Comparison of ENCODE assay signal across 9 mouse cellular contexts in genomic region chr7:3304298-3304697, GRCm38 (mm10). TPM values are rescaled to one million over a fixed set of nuclear protein-coding genes. Genes with fewer than 3 reads are reported as not detected.
DNase-seq lines count a peak whose midpoint lies in the region; ATAC-seq and TF ChIP-seq lines count a peak whose summit lies in the region.
"Had no signal": no experiment of that assay in that cellular context is flagged by ENCODE, and none has a peak within 500 bp of the region (broad histone marks: within the 10 kb centered on the region; RNA-seq: fewer than 3 reads in every experiment).

No protein-coding gene starts in this region.

- no peak for TF ChIP-seq CTCF in cerebellum, adult 2 months (IDR thresholded peaks at IDR 0.05; ENCODE audit: borderline replicate concordance, insufficient read depth, low read depth, low read length)

- H3K36me3 ChIP-seq in kidney, embryonic 14.5 days (ENCODE audit: control insufficient read depth, insufficient read depth, low read length): no peaks in the 10 kb centered on the region
- 0 out of 2 replicates have a peak, but pooled peaks cover 5% of the 10 kb centered on the region for H3K36me3 ChIP-seq in hindbrain, embryonic 12.5 days
- H3K36me3 ChIP-seq in midbrain, embryonic 14.5 days (ENCODE audit: control insufficient read depth, insufficient read depth, low read length): no peaks in the 10 kb centered on the region

- no peak overlapping the region for H3K4me3 ChIP-seq in kidney, embryonic 14.5 days (ENCODE audit: low read length)
- peak overlapping the region; percentile 38 for H3K4me3 ChIP-seq in cerebellum, adult 2 months (replicated peaks; ENCODE audit: insufficient read depth, low read depth, low read length)
- peak overlapping the region; percentile 40 for H3K4me3 ChIP-seq in hindbrain, embryonic 12.5 days
- H3K4me3 ChIP-seq in midbrain, embryonic 14.5 days (replicated peaks; ENCODE audit: low read depth, low read length): peak overlapping the region; percentile 40

- H3K4me1 ChIP-seq in kidney, embryonic 14.5 days (ENCODE audit: control insufficient read depth, insufficient read depth, low read length): peaks cover 9% of the 10 kb centered on the region; the same call in 1 of the 2 replicates
- 0 out of 2 replicates have a peak, but pooled peaks cover 3% of the 10 kb centered on the region for H3K4me1 ChIP-seq in cerebellum, adult 2 months (ENCODE audit: control insufficient read depth, insufficient read depth, low read length)
- peaks cover 34% of the 10 kb centered on the region for H3K4me1 ChIP-seq in hindbrain, embryonic 12.5 days
- H3K4me1 ChIP-seq in midbrain, embryonic 14.5 days (ENCODE audit: control insufficient read depth, insufficient read depth, low read length): peaks cover 27% of the 10 kb centered on the region

- ATAC-seq in kidney, embryonic 14.5 days (ENCODE audit: low FRiP score, low TSS enrichment): peak; percentile 42; the same call in 1 of the 2 replicates
- ATAC-seq in hindbrain, embryonic 12.5 days (ENCODE audit: low FRiP score): peak; percentile 43
- peak; percentile 59 for ATAC-seq in midbrain, embryonic 14.5 days (ENCODE audit: low FRiP score, low TSS enrichment)
- ATAC-seq in inflammation-experienced regulatory T-cells, adult 6 months: no peak

- no peak for DNase-seq in kidney, postnatal 10 days
- DNase-seq in cerebellum, adult 2 months: peak; percentile 30 to 35
- peak; percentile 47 for DNase-seq in midbrain, embryonic 14.5 days
- no peak for DNase-seq in adrenal gland, adult 8-10 months
- DNase-seq in kidney, postnatal 36 days: no peak
- DNase-seq: lung, embryonic 14.5 days had no signal

- H3K4me2 ChIP-seq in kidney, embryonic 14.5 days (replicated peaks; ENCODE audit: low read depth, low read length): no peak overlapping the region
- H3K4me2 ChIP-seq in hindbrain, embryonic 12.5 days (replicated peaks): peak overlapping the region; percentile 80
- H3K4me2 ChIP-seq in midbrain, embryonic 14.5 days (ENCODE audit: low read length): peak overlapping the region; percentile 78

- 7% methylated on average over 10 of the region's 10 CpGs for WGBS in kidney, embryonic 14.5 days
- 12% methylated on average over 10 of the region's 10 CpGs for WGBS in cerebellum, adult 2 months
- WGBS in hindbrain, embryonic 12.5 days: 4% methylated on average over 10 of the region's 10 CpGs
- under 1% methylated on average over 10 of the region's 10 CpGs for WGBS in midbrain, embryonic 14.5 days

- no peak overlapping the region for H3K9ac ChIP-seq in kidney, embryonic 14.5 days (ENCODE audit: low read depth, low read length)
- no peak overlapping the region; the same call in 1 of the 2 replicates for H3K9ac ChIP-seq in hindbrain, embryonic 12.5 days
- no peak overlapping the region; the same call in 1 of the 2 replicates for H3K9ac ChIP-seq in midbrain, embryonic 14.5 days (replicated peaks; ENCODE audit: low read length)
- H3K9ac ChIP-seq: lung, embryonic 14.5 days had no signal

- peaks cover 38% of the 10 kb centered on the region for H3K27me3 ChIP-seq in kidney, embryonic 14.5 days (ENCODE audit: control insufficient read depth, insufficient read depth, low read length)
- H3K27me3 ChIP-seq in cerebellum, adult 2 months (ENCODE audit: control insufficient read depth, insufficient read depth, low read length): no peaks in the 10 kb centered on the region
- peaks cover 65% of the 10 kb centered on the region for H3K27me3 ChIP-seq in hindbrain, embryonic 12.5 days
- peaks cover 23% of the 10 kb centered on the region; the same call in 1 of the 2 replicates for H3K27me3 ChIP-seq in midbrain, embryonic 14.5 days (ENCODE audit: control insufficient read depth, insufficient read depth, low read length)

- no peak for TF ChIP-seq POLR2A in cerebellum, adult 2 months (IDR thresholded peaks at IDR 0.05; ENCODE audit: borderline replicate concordance, insufficient read depth, low read length)

- no peaks in the 10 kb centered on the region for H3K9me3 ChIP-seq in kidney, embryonic 14.5 days (ENCODE audit: control insufficient read depth, low read length)
- H3K9me3 ChIP-seq in hindbrain, embryonic 12.5 days (replicated peaks): no peaks in the 10 kb centered on the region
- no peaks in the 10 kb centered on the region for H3K9me3 ChIP-seq in midbrain, embryonic 14.5 days (ENCODE audit: control insufficient read depth, low read length)

- no peak overlapping the region for H3K27ac ChIP-seq in kidney, embryonic 14.5 days (ENCODE audit: low read depth, low read length)
- no peak overlapping the region for H3K27ac ChIP-seq in cerebellum, adult 2 months (ENCODE audit: insufficient read depth, low read length)
- H3K27ac ChIP-seq in hindbrain, embryonic 12.5 days: no peak overlapping the region
- H3K27ac ChIP-seq in midbrain, embryonic 14.5 days (replicated peaks; ENCODE audit: low read depth, low read length): no peak overlapping the region

RNA-seq across cellular contexts. Expression of gene Prkcg, which starts 15.3 kb away (rescaled TPM):
- polyA plus RNA-seq in kidney, embryonic 14.5 days (2014; fragmentation: Nextera tagmentation; extraction: Ambion mirVana): 0.10 and 0.28 TPM in 2 replicates
- polyA plus RNA-seq in cerebellum, adult 2 months (2012; rRNA removed): 152 and 195 TPM in 2 replicates
- polyA plus RNA-seq in hindbrain, embryonic 12.5 days (2016; fragmentation: Nextera tagmentation; extraction: Ambion mirVana): 0.35 and 0.39 TPM in 2 replicates
- polyA plus RNA-seq in midbrain, embryonic 14.5 days (2014; fragmentation: Nextera tagmentation; extraction: Ambion mirVana): 1.3 and 1.6 TPM in 2 replicates
- under 1 TPM in 1 of 3 experiments, not detected in 2; 0.82 TPM for polyA plus RNA-seq in inflammation-experienced regulatory T-cells, adult 6 months (2017; shearing (Covaris generic))
- 1 to 10 TPM in 3 of 4 experiments, under 1 TPM in 1; 0.63 to 1.9 (median 1.6) TPM for total RNA-seq in adrenal gland, adult 8-10 months (2022)

RNA-seq across cellular contexts. Expression of gene Myadm, which starts 15.4 kb away (rescaled TPM):
- polyA plus RNA-seq in kidney, embryonic 14.5 days (2014; fragmentation: Nextera tagmentation; extraction: Ambion mirVana): 50.5 and 81.3 TPM in 2 replicates
- 43.3 and 45.3 TPM in 2 replicates for polyA plus RNA-seq in cerebellum, adult 2 months (2012; rRNA removed)
- polyA plus RNA-seq in hindbrain, embryonic 12.5 days (2016; fragmentation: Nextera tagmentation; extraction: Ambion mirVana): 36.1 and 41.7 TPM in 2 replicates
- 23.0 and 30.1 TPM in 2 replicates for polyA plus RNA-seq in midbrain, embryonic 14.5 days (2014; fragmentation: Nextera tagmentation; extraction: Ambion mirVana)
- 10 to 100 TPM in 1 of 3 experiments, 1 to 10 TPM in 2; 1.5 to 23.0 (median 4.8) TPM for polyA plus RNA-seq in inflammation-experienced regulatory T-cells, adult 6 months (2017; shearing (Covaris generic))
- 10 to 100 TPM; 58.4 to 87.4 (median 71.8) TPM for total RNA-seq in adrenal gland, adult 8-10 months (2022)

RNA-seq across cellular contexts. Expression of gene Cacng7, which starts 28.5 kb away (rescaled TPM):
- polyA plus RNA-seq in kidney, embryonic 14.5 days (2014; fragmentation: Nextera tagmentation; extraction: Ambion mirVana): 2.2 and 2.8 TPM in 2 replicates
- polyA plus RNA-seq in cerebellum, adult 2 months (2012; rRNA removed): 278 and 296 TPM in 2 replicates
- polyA plus RNA-seq in hindbrain, embryonic 12.5 days (2016; fragmentation: Nextera tagmentation; extraction: Ambion mirVana): 3.7 and 4.6 TPM in 2 replicates
- 5.0 and 5.9 TPM in 2 replicates for polyA plus RNA-seq in midbrain, embryonic 14.5 days (2014; fragmentation: Nextera tagmentation; extraction: Ambion mirVana)
- not detected for polyA plus RNA-seq in inflammation-experienced regulatory T-cells, adult 6 months (2017; shearing (Covaris generic))
- 10 to 100 TPM in 2 of 4 experiments, 1 to 10 TPM in 2; 9.1 to 25.6 (median 14.2) TPM for total RNA-seq in adrenal gland, adult 8-10 months (2022)

RNA-seq across cellular contexts. Expression of gene Nlrp12, which starts 54.8 kb away (rescaled TPM):
- 0.03 TPM in 1 of 2 replicates, not detected in the other for polyA plus RNA-seq in kidney, embryonic 14.5 days (2014; fragmentation: Nextera tagmentation; extraction: Ambion mirVana)
- 0.02 TPM in 1 of 2 replicates, not detected in the other for polyA plus RNA-seq in cerebellum, adult 2 months (2012; rRNA removed)
- polyA plus RNA-seq in hindbrain, embryonic 12.5 days (2016; fragmentation: Nextera tagmentation; extraction: Ambion mirVana): not detected in 2 replicates
- polyA plus RNA-seq in midbrain, embryonic 14.5 days (2014; fragmentation: Nextera tagmentation; extraction: Ambion mirVana): not detected in 2 replicates
- polyA plus RNA-seq in inflammation-experienced regulatory T-cells, adult 6 months (2017; shearing (Covaris generic)): not detected
- under 1 TPM in 1 of 4 experiments, not detected in 3; 0.11 TPM for total RNA-seq in adrenal gland, adult 8-10 months (2022)
- polyA plus RNA-seq: lung, embryonic 14.5 days had no signal

Comparison
In these comparisons a context has a peak if more than half of its experiments do, and no peak if none do; other contexts are left out.
1. DNase-seq: peak in cerebellum, adult 2 months (2 of 2) and midbrain, embryonic 14.5 days (single experiment); none in kidney, postnatal 10 days (single experiment), adrenal gland, adult 8-10 months (single experiment) and kidney, postnatal 36 days (0 of 2).
2. RNA of gene Prkcg, which starts 15.3 kb away (polyA plus RNA-seq): 152 to 195 TPM in cerebellum, adult 2 months; 1.3 to 1.6 TPM in midbrain, embryonic 14.5 days, 0.35 to 0.39 TPM in hindbrain, embryonic 12.5 days, 0.10 to 0.28 TPM in kidney, embryonic 14.5 days and 0.82 TPM in inflammation-experienced regulatory T-cells, adult 6 months; every median in the first group is over 10 times any median in the second.
3. RNA of gene Cacng7, which starts 28.5 kb away (polyA plus RNA-seq): 278 to 296 TPM in cerebellum, adult 2 months; 5.0 to 5.9 TPM in midbrain, embryonic 14.5 days, 3.7 to 4.6 TPM in hindbrain, embryonic 12.5 days, 2.2 to 2.8 TPM in kidney, embryonic 14.5 days and not detected in inflammation-experienced regulatory T-cells, adult 6 months; every median in the first group is over 10 times any median in the second.